Mouse (Mus musculus) heart, embryonic 14.5 days (tissue): ENCODE results near the gene Tox2. TPM values are rescaled to one million over a fixed set of nuclear protein-coding genes. Genes with fewer than 3 reads are reported as not detected.

Experiments used
- ATAC-seq: fragments of 200-750 bp; cut with Nextera tagmentation; 2 replicates; pipeline ENCODE4 v1.8.0; 2017; ENCODE audit warnings: low read depth, moderate TSS enrichment; ENCODE audit not compliant: insufficient number of reproducible peaks, insufficient read depth, low FRiP score
- H3K27ac ChIP-seq, 2 experiments: fragments of 200-500 bp in 1 of 2; fragments of 300-500 bp in 1 of 2; sonication (generic) in 1 of 2; replicated peaks in 1 of 2; 2 replicates each; pipeline ENCODE4 v1.5.1; 2012 to 2014; ENCODE audit warnings: low read depth in 2 of 2, low read length in 2 of 2, control low read depth in 1 of 2, mild to moderate bottlenecking in 1 of 2, mixed read lengths in 1 of 2; ENCODE audit not compliant: control insufficient read depth in 1 of 2, insufficient read depth in 1 of 2
- H3K27me3 ChIP-seq: fragments of 300-500 bp; sonication (generic); 2 replicates; pipeline ENCODE4 v1.6.1; 2014; ENCODE audit warnings: mild to moderate bottlenecking, low read length, control low read depth; ENCODE audit not compliant: control insufficient read depth, insufficient read depth
- H3K36me3 ChIP-seq: fragments of 300-500 bp; sonication (generic); 2 replicates; pipeline ENCODE4 v1.6.1; 2014; ENCODE audit warnings: mild to moderate bottlenecking, control low read depth, low read length, mixed read lengths; ENCODE audit not compliant: control insufficient read depth, insufficient read depth
- H3K4me1 ChIP-seq, 2 experiments: fragments of 200-500 bp in 1 of 2; fragments of 300-500 bp in 1 of 2; sonication (generic) in 1 of 2; 2 replicates each; pipeline ENCODE4 v1.6.1; 2012 to 2014; ENCODE audit warnings: low read length in 2 of 2, control low read depth in 1 of 2, mixed read lengths in 1 of 2; ENCODE audit not compliant: control insufficient read depth in 2 of 2, insufficient read depth in 2 of 2
- H3K4me2 ChIP-seq: fragments of 300-500 bp; sonication (generic); 2 replicates; pipeline ENCODE4 v1.6.1; 2014; ENCODE audit warnings: mild to moderate bottlenecking, low read length
- H3K4me3 ChIP-seq, 2 experiments: fragments of 200-500 bp in 1 of 2; fragments of 300-500 bp in 1 of 2; sonication (generic) in 1 of 2; 2 replicates each; pipeline ENCODE4 v1.5.1; 2012 to 2014; ENCODE audit warnings: low read length in 2 of 2, mild to moderate bottlenecking in 2 of 2, control low read depth in 1 of 2, low read depth in 1 of 2, moderate library complexity in 1 of 2; ENCODE audit not compliant: control insufficient read depth in 1 of 2, insufficient read depth in 1 of 2
- H3K9ac ChIP-seq: fragments of 300-500 bp; sonication (generic); 2 replicates; pipeline ENCODE4 v1.6.1; 2014; ENCODE audit warnings: mild to moderate bottlenecking, low read length
- H3K9me3 ChIP-seq: fragments of 300-500 bp; sonication (generic); 2 replicates; pipeline ENCODE4 v1.6.1; 2016; ENCODE audit warnings: low read length, control low read depth; ENCODE audit not compliant: control insufficient read depth
- WGBS: fragments of 180-500 bp; shearing (Covaris S2); extraction: QIAGEN DNeasy Blood & Tissue Kit; methylation state at CpG from one replicate; pipeline ENCODE4 v1.1.7; 2014; 5-methylcytosine and 5-hydroxymethylcytosine counted together
- polyA plus RNA-seq: library from polyadenylated mRNA; unstranded; fragments of >200 nt; fragmentation: Nextera tagmentation; extraction: Ambion mirVana; gene quantifications from 2 replicates; pipeline ENCODE4 v1.2.1, GENCODE M21; 2014

The Tox2 gene
- polyA plus RNA-seq, 1 experiment from 2014 or later, result 3.8 TPM

DNA sequence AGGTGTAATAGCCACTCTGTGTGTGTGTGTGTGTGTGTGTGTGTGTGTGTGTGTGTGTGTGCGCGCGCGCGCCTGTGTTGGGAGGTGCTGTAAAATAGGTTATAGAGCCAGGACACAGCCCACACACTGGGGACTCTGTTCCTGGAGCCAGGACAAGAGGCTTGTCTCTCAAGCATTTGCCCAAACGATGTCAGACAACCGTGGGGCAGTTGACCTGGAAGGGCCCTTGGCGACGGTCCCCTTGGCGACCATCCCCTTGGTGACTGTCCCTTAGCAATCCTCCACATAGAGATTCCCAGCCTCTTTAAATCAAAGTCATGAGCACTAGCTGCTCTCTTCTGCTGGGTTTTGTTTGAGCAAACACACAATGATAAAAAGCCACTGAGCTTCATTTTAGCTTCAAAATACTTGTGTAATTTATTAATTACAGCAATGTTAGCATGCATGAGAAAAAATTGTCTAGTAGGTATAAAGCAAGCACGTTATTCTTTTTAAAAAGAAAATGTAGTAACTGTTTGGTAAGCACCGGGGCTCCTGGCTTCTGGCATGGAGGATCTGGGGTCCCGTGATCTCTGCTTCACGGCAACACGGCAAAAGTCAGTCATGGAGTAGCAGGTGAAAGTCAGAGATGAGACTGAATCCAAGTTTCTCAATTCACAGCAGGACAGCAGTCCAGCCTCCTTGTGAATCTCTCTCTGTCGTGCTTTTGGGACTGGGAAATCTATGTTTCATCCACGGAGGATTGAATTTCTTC lies 3.0 kb downstream of the Tox2 start:
- Histone ChIP-seq H3K9ac (no peak overlapping the region), H3K27me3 (peaks cover 41% of the 10 kb centered on the region), H3K4me1 (peaks cover 6 to 29% of the 10 kb centered on the region in 2 experiments; a peak in 3 of 4 replicates), H3K4me3 (no peak overlapping the region), H3K27ac (no peak overlapping the region), H3K9me3 (peaks cover 5% of the 10 kb centered on the region; the same call in 1 of the 2 replicates), H3K4me2 (no peak overlapping the region), H3K36me3 (no peaks in the 10 kb centered on the region)
- 64% methylated on average over 17 of the region's 17 CpGs for WGBS
- no peak for ATAC-seq

DNA sequence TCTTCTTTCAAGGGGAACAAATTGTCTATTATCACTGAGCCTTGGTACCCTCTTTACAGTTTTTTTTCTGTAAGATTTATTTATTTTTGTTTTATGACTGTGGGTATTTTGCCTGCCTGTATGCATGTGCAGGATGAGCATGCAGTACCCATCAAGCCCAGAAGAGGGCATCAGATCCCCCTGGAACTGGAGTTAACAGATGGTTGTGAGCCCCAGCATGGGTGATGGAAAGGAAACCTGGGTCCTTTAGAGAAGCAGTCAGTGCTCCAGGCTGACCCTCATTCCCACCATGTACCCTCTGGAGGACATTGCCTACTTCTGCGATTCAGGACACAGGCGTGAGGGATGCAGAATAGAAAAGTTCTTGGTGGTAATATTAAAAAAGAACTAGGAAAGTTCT lies 4.4 kb downstream of the Tox2 start:
- H3K9ac ChIP-seq, result no peak overlapping the region
- no peak for ATAC-seq
- no peak overlapping the region for H3K4me2 ChIP-seq
- WGBS, result 100% methylated on average over 2 of the region's 2 CpGs
- H3K27ac ChIP-seq, result no peak overlapping the region
- no peaks in the 10 kb centered on the region for H3K36me3 ChIP-seq
- peaks cover 6 to 26% of the 10 kb centered on the region in 2 experiments; a peak in 3 of 4 replicates for H3K4me1 ChIP-seq
- no peaks in the 10 kb centered on the region for H3K9me3 ChIP-seq
- H3K27me3 ChIP-seq, result peaks cover 41% of the 10 kb centered on the region
- no peak overlapping the region for H3K4me3 ChIP-seq

DNA sequence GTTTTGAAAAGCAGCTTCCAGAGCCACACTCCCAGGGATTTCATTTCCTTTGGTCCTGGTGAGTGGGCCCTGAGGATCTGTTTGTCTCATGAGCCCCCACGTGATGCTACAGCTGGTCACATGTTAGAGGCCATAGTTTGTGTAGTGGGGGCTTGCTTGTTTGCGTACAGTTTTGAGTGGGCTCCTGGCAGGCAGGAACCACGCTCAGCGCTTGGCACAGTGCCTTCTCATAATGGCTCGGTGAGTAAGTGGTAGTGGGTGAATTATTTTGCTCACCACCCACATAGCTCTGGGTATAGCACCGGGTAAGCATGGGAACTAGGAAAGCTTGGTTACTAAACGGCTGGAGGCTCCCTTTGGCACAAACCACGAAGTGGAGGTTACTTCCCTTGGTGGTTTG lies 6.2 kb downstream of the Tox2 start:
- no peak for ATAC-seq
- Histone ChIP-seq H3K9ac (no peak overlapping the region), H3K4me1 (peaks cover 2 to 10% of the 10 kb centered on the region in 2 experiments; a peak in 2 of 4 replicates), H3K4me3 (no peak overlapping the region), H3K36me3 (no peaks in the 10 kb centered on the region), H3K9me3 (no peaks in the 10 kb centered on the region), H3K4me2 (no peak overlapping the region), H3K27me3 (peaks cover 27% of the 10 kb centered on the region), H3K27ac (no peak overlapping the region)
- 82% methylated on average over 8 of the region's 8 CpGs for WGBS

GRCm38 (mm10) chr2:163213085-163213484 lies 10.2 kb downstream of the Tox2 start:
- Histone ChIP-seq H3K27me3 (no peaks in the 10 kb centered on the region), H3K36me3 (no peaks in the 10 kb centered on the region), H3K4me1 (peaks cover 2 to 3% of the 10 kb centered on the region in 2 experiments; a peak in 3 of 4 replicates), H3K4me3 (no peak overlapping the region), H3K9me3 (no peaks in the 10 kb centered on the region), H3K27ac (no peak overlapping the region), H3K4me2 (no peak overlapping the region), H3K9ac (no peak overlapping the region)
- ATAC-seq, result no peak
- whole genome bisulfite sequencing, result 47% methylated on average over 3 of the region's 3 CpGs

GRCm38 (mm10) chr2:163218095-163218494 lies 15.2 kb downstream of the Tox2 start:
- H3K27me3 ChIP-seq, result no peaks in the 10 kb centered on the region
- no peaks in the 10 kb centered on the region for H3K36me3 ChIP-seq
- 43% methylated on average over 3 of the region's 3 CpGs for WGBS
- H3K4me2 ChIP-seq, result no peak overlapping the region
- no peak for ATAC-seq
- H3K9me3 ChIP-seq, result no peaks in the 10 kb centered on the region
- no peak overlapping the region for H3K4me3 ChIP-seq
- H3K27ac ChIP-seq, result no peak overlapping the region
- H3K4me1 ChIP-seq, result peaks cover 8 to 9% of the 10 kb centered on the region in 2 experiments; a peak in 3 of 4 replicates
- H3K9ac ChIP-seq, result no peak overlapping the region

DNA sequence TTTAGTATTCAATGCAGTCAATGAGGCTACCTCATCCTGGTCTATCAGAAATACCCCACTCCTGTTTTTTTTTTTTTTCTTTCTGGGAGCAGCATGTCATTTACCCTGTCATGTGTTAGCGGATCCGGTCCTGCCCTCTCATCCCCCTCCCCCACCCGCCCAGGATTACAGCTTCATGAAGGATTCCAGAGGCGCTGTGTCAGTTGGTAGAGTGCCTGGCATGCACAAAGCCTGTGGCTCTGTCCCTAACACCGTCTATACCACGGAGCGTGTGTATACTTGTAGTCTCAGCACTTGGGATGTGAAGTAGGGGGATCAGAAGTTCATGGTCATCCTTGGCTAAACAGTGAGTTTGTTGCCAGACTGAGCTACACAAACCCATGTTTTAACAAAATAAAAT lies 15.6 kb downstream of the Tox2 start:
- no peak overlapping the region for H3K4me2 ChIP-seq
- H3K9me3 ChIP-seq, result no peaks in the 10 kb centered on the region
- no peak overlapping the region for H3K27ac ChIP-seq
- peaks cover 8 to 9% of the 10 kb centered on the region in 2 experiments; a peak in 3 of 4 replicates for H3K4me1 ChIP-seq
- 30% methylated on average over 7 of the region's 7 CpGs for WGBS
- H3K27me3 ChIP-seq, result no peaks in the 10 kb centered on the region
- no peaks in the 10 kb centered on the region for H3K36me3 ChIP-seq
- H3K4me3 ChIP-seq, result no peak overlapping the region
- no peak for ATAC-seq
- no peak overlapping the region for H3K9ac ChIP-seq

DNA sequence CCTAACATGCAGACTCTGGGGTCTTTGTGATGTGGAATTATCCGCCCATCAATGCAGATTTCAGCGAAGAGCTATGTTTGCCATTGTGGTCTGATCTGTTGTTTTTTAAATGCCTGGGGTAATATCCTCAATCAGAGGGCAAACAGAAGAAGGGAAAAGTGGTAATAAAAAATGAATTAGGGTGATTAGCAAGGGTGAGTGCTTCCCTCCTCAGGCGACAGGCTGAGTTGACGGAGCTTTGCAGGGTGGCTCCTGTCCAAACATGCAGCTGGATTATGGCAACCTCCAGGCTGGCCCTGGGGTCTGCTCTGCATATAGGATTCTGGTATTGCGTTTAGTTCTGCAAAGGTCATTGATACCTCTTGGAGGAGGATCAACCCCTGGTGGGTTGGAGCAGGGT lies 16.5 kb downstream of the Tox2 start:
- Histone ChIP-seq H3K4me1 (peaks cover 12 to 16% of the 10 kb centered on the region in 2 experiments; a peak in 3 of 4 replicates), H3K4me2 (no peak overlapping the region), H3K9ac (no peak overlapping the region), H3K27me3 (no peaks in the 10 kb centered on the region), H3K36me3 (no peaks in the 10 kb centered on the region), H3K4me3 (no peak overlapping the region), H3K27ac (no peak overlapping the region), H3K9me3 (no peaks in the 10 kb centered on the region)
- WGBS, result 72% methylated on average over 5 of the region's 5 CpGs
- no peak for ATAC-seq
